Mouse (Mus musculus) frontal cortex, adult (tissue): ENCODE measurements around the gene Igsf9.

Source experiments
- ATAC-seq: cut with Nextera tagmentation; 2 replicates; pipeline ENCODE4 v1.9.2; 2017; ENCODE audit warnings: mild to moderate bottlenecking, moderate library complexity, mixed read lengths; ENCODE audit not compliant: low TSS enrichment

Gene Igsf9

DNA sequence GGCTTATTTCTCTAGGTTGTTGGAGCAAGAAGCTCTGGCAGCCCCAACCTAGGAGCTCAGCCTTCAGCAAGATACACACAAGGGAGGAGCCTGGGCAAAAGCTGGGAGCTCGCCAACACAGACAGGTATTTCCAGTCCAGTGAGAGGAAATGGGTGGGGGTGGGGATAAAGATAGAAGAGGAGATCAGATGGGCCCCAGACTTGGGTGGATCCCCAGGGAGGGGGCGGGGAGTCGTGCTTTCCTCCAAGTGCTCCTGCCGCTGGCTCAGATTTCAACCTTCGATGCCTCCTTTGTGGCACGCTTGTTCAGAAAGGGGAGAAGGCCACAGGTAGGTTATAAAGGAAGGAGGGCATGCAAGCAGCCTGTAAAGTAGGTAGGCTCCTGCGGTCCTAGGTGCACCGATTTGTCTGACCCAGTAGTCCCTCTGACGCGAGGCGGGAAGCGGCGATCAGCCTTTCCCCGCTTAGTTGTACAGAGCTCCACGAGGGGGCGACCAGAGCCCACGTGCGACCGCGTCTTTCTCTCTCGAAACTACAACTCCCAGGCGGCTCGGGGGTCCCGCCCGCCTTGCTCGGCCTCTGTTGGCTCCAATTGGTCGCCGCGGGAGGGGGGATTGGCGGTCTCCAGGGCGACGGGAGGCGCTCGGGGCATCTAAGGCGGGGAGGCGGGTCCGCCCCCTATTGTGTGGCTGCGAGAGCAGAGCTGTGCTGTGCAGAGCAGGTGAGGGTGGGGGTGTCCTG lies at the start of gene Igsf9:
Gene Igsf9, plus strand, starts transcription at position 249 of the 741 bp plus-strand sequence.
- ATAC-seq: peak; percentile 88

GRCm38 (mm10) chr1:172431836-172432586 lies 49.6 kb upstream of the Igsf9 start:
- no peak for ATAC-seq

DNA sequence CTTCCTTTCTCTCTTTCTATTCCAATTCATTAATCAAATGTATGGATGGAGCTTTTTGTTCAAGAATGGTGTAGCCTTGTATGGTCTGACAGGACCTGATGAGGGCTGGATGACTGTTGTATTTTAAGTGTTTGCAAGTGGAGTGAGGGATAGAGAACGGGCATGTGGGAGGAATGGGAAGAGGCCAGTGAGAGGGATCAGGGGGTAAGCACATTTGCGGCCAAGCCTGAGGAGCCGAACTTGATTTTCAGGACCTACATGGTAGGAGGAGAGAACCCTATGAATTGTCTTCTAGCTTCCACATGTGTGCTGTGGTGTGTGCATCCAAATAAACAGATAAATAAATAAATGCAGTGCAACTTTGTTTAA lies 49.0 kb upstream of the Igsf9 start:
- ATAC-seq: no peak

DNA sequence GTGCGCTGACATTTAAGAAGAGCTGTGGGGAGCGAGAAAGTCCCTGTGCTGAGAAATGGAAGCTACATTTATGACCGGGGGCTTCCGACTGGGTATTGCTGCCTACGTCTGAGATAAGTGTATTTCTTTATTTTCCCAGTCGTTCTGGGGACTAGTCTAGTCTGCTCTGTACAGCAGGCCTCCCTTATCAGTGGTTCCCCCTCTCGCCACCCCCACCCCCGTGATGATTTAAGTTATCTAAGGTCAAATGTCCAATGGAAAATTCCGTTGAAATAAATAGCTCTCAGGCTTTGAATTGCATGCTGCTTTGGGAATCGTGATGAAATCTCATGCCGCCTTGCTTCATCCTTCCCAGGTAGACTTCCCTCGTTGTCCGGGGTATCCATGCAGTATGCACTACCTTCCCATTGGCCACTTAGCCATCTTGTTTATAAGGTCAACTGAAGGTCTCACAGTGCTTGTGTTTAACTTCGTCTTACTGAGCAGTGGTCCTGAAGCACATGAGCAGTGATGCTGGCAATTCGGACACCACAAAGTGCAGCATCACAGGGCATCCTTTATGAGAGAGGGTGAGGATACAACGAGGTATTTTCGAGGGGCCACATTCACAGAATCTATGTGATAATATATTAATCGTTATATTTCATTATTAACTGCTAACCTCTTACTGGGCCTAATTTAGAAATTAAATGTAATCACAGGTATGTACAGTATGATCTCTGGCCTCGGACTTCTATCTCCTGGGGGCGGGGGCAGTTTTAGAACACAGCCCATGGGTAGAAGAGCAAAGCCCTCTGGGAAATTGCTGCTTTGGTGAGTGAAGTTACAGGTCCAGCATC lies 48.4 kb upstream of the Igsf9 start:
- no peak for ATAC-seq

GRCm38 (mm10) chr1:172433851-172434165 lies 47.8 kb upstream of the Igsf9 start:
- ATAC-seq: no peak

DNA sequence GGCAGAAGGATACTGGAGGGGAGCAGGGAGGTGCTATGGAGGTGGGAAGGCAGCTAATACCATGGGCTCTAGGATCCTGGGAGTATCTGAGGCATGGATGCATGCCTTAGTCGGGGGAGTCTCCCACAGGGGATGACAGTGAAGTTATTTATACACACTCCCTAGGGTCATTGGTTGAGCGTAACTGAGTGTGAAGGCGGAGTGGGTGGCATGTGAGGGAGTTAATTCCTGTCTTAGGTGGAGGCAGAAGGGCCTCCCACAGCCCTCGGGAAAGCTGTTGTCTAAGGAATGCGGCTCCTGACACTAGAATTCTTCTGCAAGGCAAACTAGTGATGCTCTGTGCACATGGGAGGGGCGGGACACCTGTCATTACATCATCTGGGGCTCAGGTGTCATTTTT lies 44.8 kb upstream of the Igsf9 start:
- no peak for ATAC-seq

GRCm38 (mm10) chr1:172438621-172439020 lies 43.0 kb upstream of the Igsf9 start:
- ATAC-seq: no peak

- ATAC-seq: no peak
Observed at GRCm38 (mm10) chr1:172440521-172440920, 41.1 kb upstream of the Igsf9 start.

GRCm38 (mm10) chr1:172441935-172442445 lies 39.6 kb upstream of the Igsf9 start:
- no peak for ATAC-seq

DNA sequence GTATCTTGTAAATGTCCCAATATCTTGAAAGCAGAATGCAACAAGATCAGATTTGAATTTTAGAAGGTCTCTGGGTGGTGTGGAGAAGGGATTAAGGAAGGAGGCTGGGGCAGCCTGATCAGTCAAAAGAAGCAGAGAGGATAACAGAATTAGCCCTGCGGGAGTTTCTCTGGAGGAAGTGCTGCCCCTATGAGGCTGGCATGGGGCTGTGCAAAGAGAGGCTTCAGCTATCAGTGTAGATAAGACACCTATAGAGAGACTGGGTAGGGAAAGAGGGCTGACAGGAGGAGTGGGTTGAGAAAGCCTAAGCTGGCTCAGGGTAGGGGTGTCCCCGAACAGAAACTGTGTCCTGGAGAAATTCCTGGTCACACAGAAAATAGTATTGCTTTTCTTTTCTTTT lies 31.4 kb upstream of the Igsf9 start:
- ATAC-seq: peak; percentile 59; the same call in 1 of the 2 replicates

DNA sequence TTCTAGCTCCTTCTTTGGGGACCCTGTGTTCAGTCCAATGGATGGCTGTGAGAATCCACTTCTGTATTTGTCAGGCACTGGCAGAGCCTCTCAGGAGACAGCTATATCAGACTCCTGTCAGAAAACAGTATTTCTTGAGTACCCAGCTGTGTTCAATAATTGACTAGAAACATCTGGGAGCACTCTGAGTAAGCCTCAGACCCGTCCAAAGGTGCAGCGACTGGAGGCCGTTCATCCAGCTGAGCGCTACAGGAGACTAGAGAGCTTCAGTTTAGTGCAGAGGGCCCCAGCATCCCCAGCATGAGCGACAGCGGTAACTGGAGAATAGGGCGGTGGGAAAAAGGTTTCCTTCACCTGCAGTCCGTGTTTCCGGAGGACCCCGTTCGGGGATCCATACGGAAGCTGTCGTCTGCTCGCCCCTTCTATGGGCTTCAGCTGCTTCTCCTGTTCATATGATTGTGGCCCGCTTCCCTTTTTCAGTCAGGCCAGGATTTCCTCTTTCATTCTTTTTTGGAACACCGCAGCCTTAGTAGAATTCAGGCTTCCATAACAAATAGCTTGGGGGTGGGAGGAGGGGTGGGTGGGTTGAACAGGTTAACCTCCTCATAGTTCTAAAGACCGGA lies 30.6 kb upstream of the Igsf9 start:
- no peak for ATAC-seq

DNA sequence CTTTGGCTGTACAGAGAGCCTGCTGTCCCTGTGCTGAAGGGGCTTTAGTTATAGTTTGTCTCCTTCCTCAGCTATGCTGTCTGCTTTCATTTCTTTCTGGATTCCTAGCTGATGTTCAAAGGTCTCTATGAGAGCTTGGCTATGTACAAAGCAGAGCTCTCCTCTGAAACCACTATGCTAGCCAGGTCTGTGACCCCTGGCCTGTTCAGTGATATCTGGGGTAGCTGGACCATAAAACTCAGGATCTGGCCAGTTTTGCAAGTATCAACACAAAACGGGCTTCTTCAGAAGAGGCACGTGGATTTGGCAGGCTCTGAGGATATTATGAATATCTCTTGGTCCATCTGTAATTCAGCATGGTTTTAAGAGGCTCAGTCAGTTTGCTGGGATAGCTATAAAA lies 28.7 kb upstream of the Igsf9 start:
- ATAC-seq: no peak

DNA sequence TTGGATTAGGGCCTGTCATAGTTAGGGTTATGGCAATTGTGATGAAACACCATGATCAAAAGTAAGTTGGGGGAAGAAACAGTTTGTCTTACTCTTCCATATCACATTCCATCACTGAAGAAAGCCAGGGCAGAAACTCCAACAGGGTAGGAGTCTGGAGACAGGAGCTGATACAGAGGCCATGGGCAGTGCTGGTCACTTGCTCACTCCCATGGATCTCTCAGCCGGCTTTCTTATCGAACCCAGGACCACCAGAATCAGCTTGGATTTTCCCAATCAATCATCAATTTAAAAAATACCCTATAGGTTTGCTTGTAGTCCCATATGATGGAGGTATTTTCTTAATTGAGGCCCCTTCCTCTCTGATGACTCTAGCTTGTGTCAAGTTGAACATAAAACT lies 27.8 kb upstream of the Igsf9 start:
- no peak for ATAC-seq

DNA sequence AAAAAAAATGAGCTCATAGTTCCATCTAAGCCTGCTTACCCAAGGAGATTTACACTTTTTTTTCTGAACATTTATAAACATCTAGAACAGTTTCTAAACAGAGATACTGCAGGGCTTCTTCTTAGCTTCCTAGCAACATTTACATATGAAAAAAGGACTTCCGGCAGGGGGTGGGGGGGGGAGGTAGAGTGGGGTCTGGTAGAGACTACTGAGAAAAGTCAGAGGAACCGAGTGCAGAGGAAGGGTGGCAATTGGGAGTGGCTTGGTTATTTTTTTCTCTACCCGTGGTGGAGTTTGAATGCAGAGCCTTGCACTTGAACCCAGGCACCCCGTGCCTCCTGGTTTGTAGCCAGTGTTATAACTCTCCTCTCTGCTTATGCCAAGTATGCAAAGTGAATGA lies 26.2 kb upstream of the Igsf9 start:
- ATAC-seq: no peak

GRCm38 (mm10) chr1:172456001-172456677 lies 25.4 kb upstream of the Igsf9 start:
- ATAC-seq: no peak

DNA sequence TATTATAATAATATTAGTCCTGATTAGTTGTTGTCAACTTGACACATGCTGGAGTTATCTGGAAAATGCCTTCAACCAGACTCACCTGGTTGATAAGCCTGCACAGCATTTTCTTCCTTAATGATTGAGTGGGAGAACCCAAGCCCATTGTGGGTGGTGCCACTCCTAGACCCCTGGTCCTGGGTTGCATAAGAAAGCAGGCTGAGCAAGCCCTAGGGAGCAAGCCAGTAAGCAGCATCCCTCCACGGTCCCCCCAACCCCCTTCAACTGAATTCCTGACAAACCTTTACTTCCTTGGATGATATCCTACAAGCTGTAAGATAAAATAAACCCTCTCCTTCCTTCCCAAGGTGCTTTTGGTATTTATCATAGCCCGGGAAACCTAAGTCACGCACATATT lies 24.4 kb upstream of the Igsf9 start:
- ATAC-seq: no peak

- ATAC-seq: no peak
Observed at GRCm38 (mm10) chr1:172458041-172458440, 23.5 kb upstream of the Igsf9 start.

DNA sequence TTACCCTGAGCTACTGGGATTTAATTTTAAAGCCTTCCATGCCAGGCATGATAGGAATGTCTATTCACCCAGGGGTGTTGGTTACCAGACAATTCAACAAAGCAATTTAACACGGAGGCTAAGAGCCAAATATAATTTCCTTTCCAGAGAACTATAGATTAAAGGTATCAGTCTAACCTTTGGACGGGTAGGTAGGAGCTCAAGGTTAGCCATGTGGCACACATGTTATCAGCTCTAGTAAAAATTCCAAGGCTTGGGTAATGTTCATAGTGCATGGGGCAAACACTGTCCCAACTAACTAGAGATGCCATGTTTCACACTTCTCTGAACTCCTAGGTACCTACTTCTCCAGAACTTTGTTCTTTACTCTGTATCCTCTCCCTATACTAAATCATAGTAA lies 20.0 kb upstream of the Igsf9 start:
- ATAC-seq: no peak

GRCm38 (mm10) chr1:172462534-172462933 lies 19.1 kb upstream of the Igsf9 start:
- no peak for ATAC-seq

GRCm38 (mm10) chr1:172463387-172464333 lies 17.9 kb upstream of the Igsf9 start:
- no peak for ATAC-seq
